Mouse (Mus musculus): Measurements from ENCODE around the gene Gm6803. TPM values are rescaled to one million over a fixed set of nuclear protein-coding genes. Genes with fewer than 3 reads are reported as not detected.

Gm6803 gene
- polyA plus RNA-seq (2021; fragmentation: Nextera tagmentation): not detected in 2 replicates
- long read RNA-seq, experiment 1: 0 reads
- long read RNA-seq, experiment 2: 0 reads

DNA sequence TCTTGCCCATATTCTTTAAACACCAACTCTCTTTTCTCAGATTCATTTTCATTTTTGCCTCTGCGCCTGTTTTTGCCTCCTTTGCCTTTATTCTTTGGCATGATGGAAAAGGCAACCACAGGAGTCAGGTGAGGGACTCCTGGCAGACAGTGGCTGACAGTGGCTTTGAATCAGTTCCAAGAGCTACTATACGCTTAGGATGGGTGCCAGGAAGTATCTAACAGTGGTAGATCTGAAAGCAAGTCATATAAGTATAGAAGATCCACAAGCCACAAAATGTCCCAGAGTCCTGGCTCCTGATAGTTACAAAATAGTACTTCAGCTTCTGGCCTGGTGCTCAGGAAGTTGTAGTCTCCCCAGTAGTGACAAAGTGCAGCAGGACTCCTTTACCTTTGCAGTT is at the start of gene Gm6803:
Gene Gm6803, minus strand, starts transcription at position 101 of the 400 bp plus-strand sequence.

DNA sequence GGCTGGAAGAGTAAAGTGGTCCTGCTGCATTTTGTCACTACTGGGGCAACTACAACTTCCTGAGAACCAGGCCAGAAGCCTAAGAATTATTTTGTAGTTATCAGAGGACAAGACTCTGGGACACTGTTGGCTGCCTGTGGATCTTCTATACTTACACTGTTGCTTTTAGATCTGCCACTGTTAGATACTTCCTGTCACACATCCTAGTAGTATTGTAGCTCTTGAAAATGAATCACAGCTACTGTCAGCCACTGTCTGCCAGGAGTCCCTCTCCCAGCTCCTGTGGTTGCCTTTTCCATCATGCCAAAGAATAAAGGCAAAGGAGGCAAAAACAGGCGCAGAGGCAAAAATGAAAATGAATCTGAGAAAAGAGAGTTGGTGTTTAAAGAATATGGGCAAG is 8.1 kb upstream of the Gm6803 start, which contains the start of gene Gm2056:
Gene Gm2056, plus strand, starts transcription at position 301 of the 400 bp plus-strand sequence.

DNA sequence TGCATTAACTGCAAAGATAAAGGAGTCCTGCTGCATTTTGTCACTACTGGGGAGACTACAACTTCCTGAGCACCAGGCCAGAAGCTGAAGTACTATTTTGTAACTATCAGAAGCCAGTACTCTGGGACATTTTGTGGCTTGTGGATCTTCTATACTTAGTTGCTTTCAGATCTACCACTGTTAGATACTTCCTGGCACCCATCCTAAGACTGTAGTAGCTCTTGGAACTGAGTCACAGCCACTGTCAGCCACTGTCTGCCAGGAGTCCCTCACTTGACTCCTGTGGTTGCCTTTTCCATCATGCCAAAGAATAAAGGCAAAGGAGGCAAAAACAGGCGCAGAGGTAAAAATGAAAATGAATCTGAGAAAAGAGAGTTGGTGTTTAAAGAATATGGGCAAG is 7.0 kb downstream of the Gm6803 start, which contains the start of gene Gm2075:
Gene Gm2075, plus strand, starts transcription at position 301 of the 400 bp plus-strand sequence.

Other genes starting within 250 kb of the Gm6803 start
- not detected in 2 replicates for gene Gm21319, start 243.0 kb downstream of the Gm6803 start, polyA plus RNA-seq (2021; fragmentation: Nextera tagmentation)
- gene Gm21936, start 223.3 kb downstream of the Gm6803 start, polyA plus RNA-seq (2021; fragmentation: Nextera tagmentation): not detected in 2 replicates
- not detected in 2 replicates for gene BB287469, start 202.2 kb downstream of the Gm6803 start, polyA plus RNA-seq (2021; fragmentation: Nextera tagmentation)
- not detected in 2 replicates for gene Gm2001, start 176.4 kb downstream of the Gm6803 start, polyA plus RNA-seq (2021; fragmentation: Nextera tagmentation)
- not detected in 2 replicates for gene Gm2016, start 144.7 kb downstream of the Gm6803 start, polyA plus RNA-seq (2021; fragmentation: Nextera tagmentation)
- gene Gm2022, start 123.4 kb downstream of the Gm6803 start, polyA plus RNA-seq (2021; fragmentation: Nextera tagmentation): not detected in 2 replicates
- gene Gm2035, start 98.9 kb downstream of the Gm6803 start, polyA plus RNA-seq (2021; fragmentation: Nextera tagmentation): not detected in 2 replicates
- gene Gm2042, start 64.7 kb downstream of the Gm6803 start, polyA plus RNA-seq (2021; fragmentation: Nextera tagmentation): not detected in 2 replicates
- gene Gm2075, start 6.9 kb downstream of the Gm6803 start, polyA plus RNA-seq (2021; fragmentation: Nextera tagmentation): not detected in 2 replicates
- not detected in 2 replicates for gene Gm2056, start 8.2 kb upstream of the Gm6803 start, polyA plus RNA-seq (2021; fragmentation: Nextera tagmentation)
- not detected in 2 replicates for gene Gm16368, start 64.9 kb upstream of the Gm6803 start, polyA plus RNA-seq (2021; fragmentation: Nextera tagmentation)
- not detected in 2 replicates for gene Gm10436, start 163.3 kb upstream of the Gm6803 start, polyA plus RNA-seq (2021; fragmentation: Nextera tagmentation)
- not detected in 2 replicates for gene Gm8332, start 231.3 kb upstream of the Gm6803 start, polyA plus RNA-seq (2021; fragmentation: Nextera tagmentation)